ENCODE assay signal across 7 mouse cellular contexts in genomic region chrX:162267679-162268078, GRCm38 (mm10).
DNase-seq lines count a peak whose midpoint lies in the region; ATAC-seq lines count a peak whose summit lies in the region.

No protein-coding gene starts in this region.

- peak; percentile 20 for DNase-seq in urinary bladder, postnatal 14 days (ENCODE audit: low spot score)
- no peak for DNase-seq in urinary bladder, postnatal 10 days (ENCODE audit: low spot score)
- DNase-seq in kidney, postnatal 25 days = peak; percentile 73 to 82
- peak; percentile 87 for DNase-seq in retina, postnatal 1 day
- no peak for DNase-seq in thymus, postnatal 0 days (ENCODE audit: low spot score)
- no peak for DNase-seq in left cerebral cortex, adult 11 months (ENCODE audit: low spot score)

- peak; percentile 71 for ATAC-seq in erythroid progenitor cell, adult 5-6 weeks (replicated peaks; ENCODE audit: low FRiP score, poor library complexity, severe bottlenecking)

Comparison
In these comparisons a context has a peak if more than half of its experiments do, and no peak if none do; other contexts are left out.
1. DNase-seq: peak in urinary bladder, postnatal 14 days (single experiment), kidney, postnatal 25 days (2 of 2) and retina, postnatal 1 day (single experiment); none in urinary bladder, postnatal 10 days (single experiment), thymus, postnatal 0 days (single experiment) and left cerebral cortex, adult 11 months (single experiment).